Mouse (Mus musculus): Measurements from ENCODE around the gene Ptgis. TPM values are rescaled to one million over a fixed set of nuclear protein-coding genes. Genes with fewer than 3 reads are reported as not detected.
A peak's percentile ranks its signal among the peaks of the same experiment; 100 is the strongest.
"Not testable (repeated sequence)": the region's sequence is repeated elsewhere in the genome, so short reads cannot be mapped to it uniquely, and the experiment has no call there.

The Ptgis gene
- total and polyA plus RNA-seq, 3 experiments, result 17.3 to 74.3 (median 37.2) TPM

GRCm38 (mm10) chr2:167232132-167233008 lies 8.0 kb downstream of the Ptgis start:
- DNase-seq, result peak; percentile 94

GRCm38 (mm10) chr2:167230554-167230953 lies 9.8 kb downstream of the Ptgis start:
- peak; percentile 71 for DNase-seq

- no peak for DNase-seq
Observed at GRCm38 (mm10) chr2:167224937-167225336, 15.5 kb downstream of the Ptgis start.

- no peak for DNase-seq
Observed at GRCm38 (mm10) chr2:167224194-167224593, 16.2 kb downstream of the Ptgis start.

- DNase-seq, result peak; percentile 85
Observed at GRCm38 (mm10) chr2:167222152-167222551, 18.3 kb downstream of the Ptgis start.

- no peak for DNase-seq
Observed at GRCm38 (mm10) chr2:167221159-167221845, 19.1 kb downstream of the Ptgis start.

- DNase-seq, result no peak
Observed at GRCm38 (mm10) chr2:167220736-167221135, 19.7 kb downstream of the Ptgis start.

- DNase-seq, result peak; percentile 82
Observed at GRCm38 (mm10) chr2:167219154-167219775, 21.1 kb downstream of the Ptgis start.

- DNase-seq, result peak; percentile 71
Observed at GRCm38 (mm10) chr2:167213666-167214065, 26.7 kb downstream of the Ptgis start.

- no peak for DNase-seq
Observed at GRCm38 (mm10) chr2:167213076-167213475, 27.3 kb downstream of the Ptgis start.

GRCm38 (mm10) chr2:167212551-167212950 lies 27.9 kb downstream of the Ptgis start:
- DNase-seq, result no peak

GRCm38 (mm10) chr2:167212089-167212488 lies 28.3 kb downstream of the Ptgis start:
- DNase-seq, result no peak

GRCm38 (mm10) chr2:167209900-167210299 lies 30.5 kb downstream of the Ptgis start:
- no peak for DNase-seq

- no peak for DNase-seq
Observed at GRCm38 (mm10) chr2:167208984-167209383, 31.4 kb downstream of the Ptgis start.

GRCm38 (mm10) chr2:167205918-167206629 lies 34.3 kb downstream of the Ptgis start:
- no peak for DNase-seq

- DNase-seq, result not testable (repeated sequence)
Observed at GRCm38 (mm10) chr2:167204686-167205085, 35.7 kb downstream of the Ptgis start.

- no peak for DNase-seq
Observed at GRCm38 (mm10) chr2:167203505-167204166, 36.8 kb downstream of the Ptgis start.

GRCm38 (mm10) chr2:167201463-167202291 lies 38.7 kb downstream of the Ptgis start:
- peak; percentile 55 for DNase-seq

- DNase-seq, result no peak
Observed at GRCm38 (mm10) chr2:167198660-167199427, 41.6 kb downstream of the Ptgis start.

GRCm38 (mm10) chr2:167193361-167193760 lies 47.0 kb downstream of the Ptgis start:
- DNase-seq, result no peak
